Mouse (Mus musculus): ENCODE data around the gene Gm21885. TPM values are rescaled to one million over a fixed set of nuclear protein-coding genes. Genes with fewer than 3 reads are reported as not detected.
"Not testable (repeated sequence)": the region's sequence is repeated elsewhere in the genome, so short reads cannot be mapped to it uniquely, and the experiment has no call there.

Gm21885 gene
- polyA plus RNA-seq, 1 experiment from 2014 or later, result 0.27 TPM

DNA sequence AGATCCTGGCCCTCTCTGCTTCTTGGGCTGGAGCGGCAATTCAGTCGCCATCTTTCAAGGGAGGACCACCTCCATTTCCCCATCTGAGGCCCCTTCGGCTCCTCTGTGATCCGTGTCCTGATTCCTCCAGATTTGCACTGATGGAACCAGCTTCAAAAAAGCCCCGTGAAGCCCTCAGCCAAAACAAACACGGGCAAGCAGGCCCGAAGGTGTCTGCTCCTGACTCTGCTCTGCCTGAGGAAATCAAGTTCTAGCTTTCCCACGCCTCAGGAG, 34.9 kb upstream of the Gm21885 start:
- Histone ChIP-seq H3K4me2 (no peak overlapping the region), H3K36me3 (no peaks in the 10 kb centered on the region), H3K9me3 (no peaks in the 10 kb centered on the region), H3K4me3 (no peak overlapping the region), H3K4me1 (replicated peaks) (peaks cover 47% of the 10 kb centered on the region), H3K9ac (no peak overlapping the region), H3K27me3 (no peaks in the 10 kb centered on the region; the same call in 1 of the 2 replicates), H3K27ac (replicated peaks) (peak overlapping the region; percentile 80)
- 72% methylated on average over 8 of the region's 8 CpGs for WGBS
- ATAC-seq (ENCODE audit: low read depth), result peak; percentile 1; the same call in 1 of the 2 replicates

DNA sequence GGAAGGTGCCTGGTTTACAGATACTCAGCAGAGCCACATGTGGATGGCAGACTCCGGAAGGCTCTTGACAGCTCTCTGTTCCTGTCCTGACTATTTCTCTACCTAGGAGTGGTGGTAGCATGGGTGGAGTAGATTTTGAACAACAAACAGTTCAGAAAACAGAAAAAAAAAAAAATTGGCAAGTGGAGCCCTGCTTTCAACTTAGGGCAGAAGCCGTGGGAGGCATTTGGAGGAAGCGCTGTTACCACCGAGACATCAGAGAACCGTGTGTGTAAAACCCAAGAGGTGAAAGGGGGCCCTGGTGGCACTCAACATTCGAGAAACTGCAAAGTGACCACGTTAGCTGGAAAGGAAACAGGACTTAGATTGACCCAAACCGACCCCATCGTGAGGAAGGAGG, 28.5 kb upstream of the Gm21885 start:
- Histone ChIP-seq H3K9me3 (no peaks in the 10 kb centered on the region), H3K4me3 (no peak overlapping the region), H3K4me1 (replicated peaks) (no peaks in the 10 kb centered on the region), H3K4me2 (no peak overlapping the region), H3K27me3 (no peaks in the 10 kb centered on the region), H3K9ac (no peak overlapping the region), H3K27ac (replicated peaks) (no peak overlapping the region), H3K36me3 (no peaks in the 10 kb centered on the region)
- 88% methylated on average over 9 of the region's 9 CpGs for WGBS
- no peak for ATAC-seq (ENCODE audit: low read depth)

DNA sequence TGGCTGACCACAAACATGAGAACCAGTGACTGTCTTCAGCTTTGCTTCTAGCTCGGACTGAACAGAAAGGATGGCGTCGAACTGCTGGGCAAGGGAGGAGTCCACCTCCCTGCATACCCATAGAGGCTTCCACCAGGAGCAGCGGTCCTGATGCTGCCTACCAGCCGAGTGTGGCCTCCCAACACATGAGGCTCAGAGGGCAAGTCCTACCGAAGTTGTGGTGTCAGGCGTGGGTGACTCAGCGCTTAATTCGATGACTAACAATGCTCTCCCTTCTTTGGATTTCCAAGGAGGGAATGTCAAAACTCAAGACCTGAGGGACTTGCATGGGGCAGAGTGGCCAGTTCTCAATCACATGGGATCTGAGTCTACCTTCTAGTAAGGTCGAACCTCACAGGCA, 28.0 kb upstream of the Gm21885 start:
- Histone ChIP-seq H3K9ac (no peak overlapping the region), H3K9me3 (no peaks in the 10 kb centered on the region), H3K27ac (replicated peaks) (no peak overlapping the region), H3K27me3 (no peaks in the 10 kb centered on the region), H3K4me3 (no peak overlapping the region), H3K36me3 (no peaks in the 10 kb centered on the region), H3K4me2 (no peak overlapping the region), H3K4me1 (replicated peaks) (no peaks in the 10 kb centered on the region)
- no peak for ATAC-seq (ENCODE audit: low read depth)
- 89% methylated on average over 10 of the region's 10 CpGs for WGBS

DNA sequence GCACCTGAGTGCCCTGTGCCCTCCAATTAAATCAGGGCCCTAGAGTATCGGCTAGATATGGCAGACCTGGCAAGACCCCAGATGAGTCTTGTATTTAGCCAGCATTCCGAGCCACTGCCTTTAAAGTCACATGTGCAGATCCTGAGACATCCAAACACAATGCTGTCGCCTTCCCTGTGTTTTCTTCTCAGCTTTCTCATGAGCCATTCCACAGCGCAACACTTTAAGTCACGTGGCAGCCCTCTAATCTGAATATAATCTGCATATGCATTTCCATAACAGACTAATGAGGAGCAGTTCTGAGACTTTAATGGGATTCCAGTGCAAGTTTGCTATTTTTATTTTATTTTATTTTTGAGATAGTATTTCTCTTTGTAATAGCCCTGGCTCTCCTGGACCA, 25.9 kb upstream of the Gm21885 start:
- 76% methylated on average over 5 of the region's 5 CpGs for WGBS
- H3K4me1 ChIP-seq (replicated peaks), result no peaks in the 10 kb centered on the region
- ATAC-seq (ENCODE audit: low read depth), result no peak
- no peaks in the 10 kb centered on the region for H3K27me3 ChIP-seq
- no peak overlapping the region for H3K4me2 ChIP-seq
- H3K27ac ChIP-seq (replicated peaks), result no peak overlapping the region
- H3K9ac ChIP-seq, result no peak overlapping the region
- no peaks in the 10 kb centered on the region for H3K36me3 ChIP-seq
- no peaks in the 10 kb centered on the region for H3K9me3 ChIP-seq
- no peak overlapping the region for H3K4me3 ChIP-seq

DNA sequence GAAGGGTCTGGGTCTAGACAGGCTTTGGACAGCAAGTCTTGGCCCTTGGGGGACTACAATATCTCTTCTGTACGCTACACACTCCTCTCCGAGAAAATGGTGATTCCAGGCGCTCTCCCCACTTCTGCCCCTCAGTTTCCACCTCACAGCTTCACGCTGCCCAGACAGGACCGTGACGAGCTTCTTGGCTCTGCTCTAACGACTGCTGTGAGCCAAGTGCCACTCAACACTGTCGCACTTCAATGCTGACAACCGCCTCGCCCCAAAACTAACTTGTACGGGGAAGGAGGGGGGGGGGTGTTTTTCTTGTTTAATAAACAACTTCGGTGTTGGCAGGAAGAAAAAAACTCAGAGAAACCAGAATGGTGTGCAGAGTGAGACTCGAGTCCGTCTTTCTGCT, 23.7 kb upstream of the Gm21885 start:
- H3K36me3 ChIP-seq, result no peaks in the 10 kb centered on the region
- H3K4me2 ChIP-seq, result no peak overlapping the region
- no peak overlapping the region for H3K4me3 ChIP-seq
- no peaks in the 10 kb centered on the region for H3K27me3 ChIP-seq
- no peaks in the 10 kb centered on the region for H3K9me3 ChIP-seq
- ATAC-seq (ENCODE audit: low read depth), result no peak
- no peaks in the 10 kb centered on the region for H3K4me1 ChIP-seq (replicated peaks)
- H3K27ac ChIP-seq (replicated peaks), result no peak overlapping the region
- no peak overlapping the region for H3K9ac ChIP-seq
- 78% methylated on average over 14 of the region's 14 CpGs for whole genome bisulfite sequencing

DNA sequence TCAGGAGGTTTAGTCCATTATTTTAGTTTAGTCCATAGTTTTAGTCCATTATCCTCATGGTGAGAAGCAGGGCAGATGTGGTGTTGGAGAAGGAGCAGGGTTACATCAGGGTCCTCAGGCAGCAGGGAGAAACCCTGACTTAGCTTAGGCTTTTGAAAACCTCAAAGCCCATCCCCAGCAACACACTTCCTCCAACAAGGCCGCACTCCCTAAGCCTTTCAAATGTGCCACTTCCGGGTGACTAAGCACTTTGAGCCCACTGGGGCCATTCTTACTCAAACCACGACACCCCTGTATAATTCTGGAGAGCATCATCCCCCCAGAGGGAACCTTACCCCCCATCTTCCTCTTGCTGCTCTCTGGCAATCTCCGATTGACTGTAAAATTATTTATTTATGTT, 21.9 kb upstream of the Gm21885 start:
- Histone ChIP-seq H3K27ac (replicated peaks) (no peak overlapping the region), H3K4me1 (replicated peaks) (peaks cover 6% of the 10 kb centered on the region), H3K9me3 (no peaks in the 10 kb centered on the region), H3K9ac (no peak overlapping the region), H3K36me3 (no peaks in the 10 kb centered on the region), H3K4me3 (no peak overlapping the region), H3K4me2 (no peak overlapping the region), H3K27me3 (no peaks in the 10 kb centered on the region)
- no peak for ATAC-seq (ENCODE audit: low read depth)
- 44% methylated on average over 4 of the region's 4 CpGs for WGBS

DNA sequence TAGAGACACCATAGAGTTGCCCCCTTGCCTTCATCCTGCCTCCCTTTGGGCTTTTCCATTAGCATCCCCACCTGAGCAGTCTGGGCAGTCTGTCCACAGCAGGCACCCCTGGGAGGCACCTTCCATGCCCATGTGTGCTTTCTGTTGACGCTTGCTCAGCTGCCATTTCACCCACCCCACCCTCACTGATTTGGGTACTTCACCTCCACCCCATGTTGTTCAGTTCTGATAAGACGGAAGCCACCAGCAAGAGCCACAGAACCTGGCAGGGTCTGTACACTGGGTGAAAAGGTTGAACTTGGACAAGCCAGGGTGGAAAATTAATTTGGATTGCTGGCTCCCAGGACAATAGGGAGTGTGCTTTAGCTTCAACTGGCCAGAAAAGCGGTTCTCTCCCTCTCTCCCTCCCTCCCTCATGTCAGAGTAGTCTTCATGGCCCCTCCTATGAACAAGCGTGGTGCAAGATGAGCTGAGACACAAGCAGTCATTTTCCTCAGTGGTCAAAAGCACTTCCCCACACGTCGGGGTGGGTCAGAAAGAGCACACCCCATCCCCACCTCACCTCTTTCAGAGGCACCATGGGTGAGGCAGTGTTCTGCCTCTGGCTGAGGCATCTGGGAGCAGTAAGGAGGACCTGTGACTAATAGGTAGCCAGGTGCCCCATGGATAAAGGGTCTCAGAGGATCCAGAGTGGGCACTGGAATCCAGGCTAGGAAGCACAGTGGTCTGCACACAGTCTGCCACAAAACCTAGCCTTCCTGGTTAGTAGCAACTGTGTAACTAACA, 19.9 kb upstream of the Gm21885 start:
- H3K27me3 ChIP-seq, result no peaks in the 10 kb centered on the region
- H3K4me1 ChIP-seq (replicated peaks), result peaks cover 14% of the 10 kb centered on the region
- H3K9ac ChIP-seq, result no peak overlapping the region
- WGBS, result 67% methylated on average over 6 of the region's 6 CpGs
- H3K27ac ChIP-seq (replicated peaks), result no peak overlapping the region
- H3K9me3 ChIP-seq, result no peaks in the 10 kb centered on the region
- no peak for ATAC-seq (ENCODE audit: low read depth)
- no peaks in the 10 kb centered on the region for H3K36me3 ChIP-seq
- H3K4me2 ChIP-seq, result no peak overlapping the region
- H3K4me3 ChIP-seq, result no peak overlapping the region

DNA sequence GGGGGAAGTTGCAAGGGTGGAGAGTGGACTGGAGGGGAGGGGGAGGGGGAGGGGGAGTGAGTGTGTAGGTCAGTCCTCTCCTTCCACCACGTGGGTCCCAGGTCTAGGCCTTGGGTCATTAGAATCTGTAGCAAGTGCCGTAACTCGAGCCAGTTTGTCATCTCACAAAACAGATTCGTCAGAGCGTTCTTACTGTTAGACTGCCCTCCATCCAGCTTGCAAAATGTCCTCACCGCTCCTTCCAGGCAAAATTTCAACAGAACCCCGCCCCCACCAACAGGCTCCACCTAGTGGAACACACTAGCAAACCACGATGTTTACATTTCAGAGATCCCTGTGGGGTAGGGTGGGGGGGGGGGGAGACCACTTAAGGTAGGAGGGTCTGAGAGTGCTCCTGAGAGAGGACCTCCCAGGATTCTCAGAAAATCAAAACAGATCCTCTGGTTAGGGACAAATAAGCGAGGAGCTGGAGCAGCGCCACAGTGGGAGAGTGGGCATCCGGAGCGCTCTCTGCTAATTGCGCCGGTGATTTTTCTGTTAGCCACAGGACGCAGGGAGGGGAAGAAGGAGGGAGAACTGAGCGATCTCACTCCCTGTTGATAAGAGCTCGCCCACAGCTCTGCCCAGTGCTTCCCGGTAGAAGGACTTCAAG, 16.4 kb upstream of the Gm21885 start:
- under 1% methylated on average over 18 of the region's 18 CpGs for WGBS

DNA sequence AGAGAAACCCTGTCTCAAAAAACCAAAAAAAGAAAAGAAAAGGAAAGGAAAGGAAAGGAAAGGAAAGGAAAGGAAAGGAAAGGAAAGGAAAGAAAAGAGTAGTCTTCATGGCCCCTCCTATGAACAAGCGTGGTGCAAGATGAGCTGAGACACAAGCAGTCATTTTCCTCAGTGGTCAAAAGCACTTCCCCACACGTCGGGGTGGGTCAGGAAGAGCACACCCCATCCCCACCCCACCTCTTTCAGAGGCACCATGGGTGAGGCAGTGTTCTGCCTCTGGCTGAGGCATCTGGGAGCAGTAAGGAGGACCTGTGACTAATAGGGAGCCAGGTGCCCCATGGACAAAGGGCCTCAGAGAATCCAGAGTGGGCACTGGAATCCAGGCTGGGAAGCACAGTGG, 15.5 kb upstream of the Gm21885 start:
- not testable (repeated sequence) for H3K4me3 ChIP-seq; H3K4me2 ChIP-seq; H3K36me3 ChIP-seq; H3K27me3 ChIP-seq; H3K9ac ChIP-seq; ATAC-seq (ENCODE audit: low read depth); H3K9me3 ChIP-seq; H3K27ac ChIP-seq (replicated peaks)
- H3K4me1 ChIP-seq (replicated peaks), result peaks cover 14% of the 10 kb centered on the region
- 81% methylated on average over 3 of the region's 3 CpGs for WGBS

More for the DNA sequence above, 16.4 kb upstream of the Gm21885 start:
- peak overlapping the region; percentile 52; the same call in 1 of the 2 replicates for H3K27ac ChIP-seq (replicated peaks)
- H3K9me3 ChIP-seq, result no peaks in the 10 kb centered on the region
- peak overlapping the region; percentile 58 for H3K4me2 ChIP-seq
- H3K27me3 ChIP-seq, result no peaks in the 10 kb centered on the region
- peaks cover 14% of the 10 kb centered on the region for H3K4me1 ChIP-seq (replicated peaks)
- H3K4me3 ChIP-seq, result peak overlapping the region; percentile 34
- H3K9ac ChIP-seq, result peak overlapping the region; percentile 62
- ATAC-seq (ENCODE audit: low read depth), result peak; percentile 62
- H3K36me3 ChIP-seq, result no peaks in the 10 kb centered on the region

DNA sequence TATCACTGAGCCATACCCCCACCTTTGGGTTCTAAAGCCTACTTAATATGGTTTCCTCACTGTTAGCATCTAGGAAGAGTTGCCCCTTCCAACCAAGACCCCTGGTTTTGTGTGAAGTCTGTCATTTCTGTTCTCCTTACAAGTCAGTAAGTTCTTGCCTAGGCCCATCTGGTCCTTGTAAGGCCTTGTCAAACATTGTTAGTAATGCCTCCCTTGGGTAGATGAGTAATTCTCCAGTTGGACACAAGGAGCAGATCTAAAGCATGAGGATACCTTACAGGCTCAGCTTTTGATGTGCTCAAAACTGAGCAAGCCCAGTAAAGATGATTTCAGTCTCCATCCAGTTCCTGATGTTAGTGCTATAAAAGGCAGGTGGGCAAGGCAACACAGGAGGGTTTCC, 12.9 kb upstream of the Gm21885 start:
- no peaks in the 10 kb centered on the region for H3K27me3 ChIP-seq
- peaks cover 14% of the 10 kb centered on the region for H3K4me1 ChIP-seq (replicated peaks)
- no peak for ATAC-seq (ENCODE audit: low read depth)
- no peak overlapping the region for H3K4me3 ChIP-seq
- no peak overlapping the region for H3K4me2 ChIP-seq
- no peak overlapping the region for H3K27ac ChIP-seq (replicated peaks)
- H3K9ac ChIP-seq, result no peak overlapping the region
- no peaks in the 10 kb centered on the region for H3K36me3 ChIP-seq
- H3K9me3 ChIP-seq, result no peaks in the 10 kb centered on the region

DNA sequence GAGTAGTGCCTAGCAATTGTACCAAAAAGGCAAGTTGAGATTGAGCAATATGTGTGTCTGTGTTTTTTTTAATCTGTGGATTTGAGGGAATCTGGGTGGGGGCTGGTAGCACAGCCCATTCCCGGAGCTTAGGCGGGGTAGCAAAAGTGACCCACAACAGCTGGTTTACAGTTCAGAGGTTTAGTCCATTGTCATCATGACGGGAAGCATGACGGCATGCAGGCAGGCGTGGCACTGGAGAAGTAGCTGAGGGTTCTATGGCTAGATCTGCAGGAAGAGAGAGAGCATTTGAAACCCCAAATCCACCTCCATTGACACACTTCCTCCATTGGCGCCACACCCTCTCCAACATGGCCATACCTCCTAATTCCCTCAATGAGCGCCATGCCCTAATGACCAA, 11.8 kb upstream of the Gm21885 start:
- WGBS, result 92% methylated on average over 7 of the region's 7 CpGs
- no peak for ATAC-seq (ENCODE audit: low read depth)
- Histone ChIP-seq H3K27ac (replicated peaks) (no peak overlapping the region), H3K4me2 (no peak overlapping the region), H3K9me3 (no peaks in the 10 kb centered on the region), H3K9ac (no peak overlapping the region), H3K4me3 (no peak overlapping the region), H3K4me1 (replicated peaks) (peaks cover 7% of the 10 kb centered on the region), H3K27me3 (no peaks in the 10 kb centered on the region), H3K36me3 (no peaks in the 10 kb centered on the region)

DNA sequence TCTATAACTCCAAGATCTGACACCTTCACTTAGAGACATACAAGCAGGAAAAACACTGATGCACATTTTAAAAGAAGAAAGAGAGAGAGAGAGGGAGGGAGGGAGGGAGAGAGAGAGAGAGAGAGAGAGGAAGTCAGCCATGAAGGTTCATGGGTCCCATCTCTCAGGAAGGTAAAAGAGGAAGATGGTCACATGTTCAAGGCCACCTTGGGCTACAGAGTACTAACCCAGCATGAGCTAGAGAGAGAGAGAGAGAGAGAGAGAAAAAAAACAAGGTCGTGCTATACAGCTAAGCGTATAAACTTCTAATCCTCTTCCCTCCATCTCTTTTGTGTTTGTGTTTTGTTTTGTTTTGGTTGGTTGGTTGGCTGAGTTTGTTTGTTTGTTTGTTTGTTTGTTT, 10.7 kb upstream of the Gm21885 start:
- no peak for ATAC-seq (ENCODE audit: low read depth)
- no peak overlapping the region for H3K4me2 ChIP-seq
- H3K9ac ChIP-seq, result no peak overlapping the region
- no peaks in the 10 kb centered on the region for H3K9me3 ChIP-seq
- no peaks in the 10 kb centered on the region for H3K4me1 ChIP-seq (replicated peaks)
- 92% methylated on average over 2 of the region's 2 CpGs for WGBS
- no peak overlapping the region for H3K27ac ChIP-seq (replicated peaks)
- no peaks in the 10 kb centered on the region for H3K36me3 ChIP-seq
- H3K27me3 ChIP-seq, result no peaks in the 10 kb centered on the region
- no peak overlapping the region for H3K4me3 ChIP-seq
